Mouse (Mus musculus) ES-E14 (cell line): ENCODE measurements around the gene Rpl23.

Source experiments
- HCFC1 ChIP-seq: IDR thresholded peaks from 2 replicates; pipeline ENCODE4 v1.6.1; 2012; ENCODE audit warnings: low read length, inconsistent platforms, borderline replicate concordance; ENCODE audit not compliant: insufficient read depth
- ZC3H11A ChIP-seq: IDR thresholded peaks from 2 replicates; pipeline ENCODE4 v1.6.1; 2012; ENCODE audit warnings: low read depth, mild to moderate bottlenecking, inconsistent platforms, low read length, borderline replicate concordance

DNA sequence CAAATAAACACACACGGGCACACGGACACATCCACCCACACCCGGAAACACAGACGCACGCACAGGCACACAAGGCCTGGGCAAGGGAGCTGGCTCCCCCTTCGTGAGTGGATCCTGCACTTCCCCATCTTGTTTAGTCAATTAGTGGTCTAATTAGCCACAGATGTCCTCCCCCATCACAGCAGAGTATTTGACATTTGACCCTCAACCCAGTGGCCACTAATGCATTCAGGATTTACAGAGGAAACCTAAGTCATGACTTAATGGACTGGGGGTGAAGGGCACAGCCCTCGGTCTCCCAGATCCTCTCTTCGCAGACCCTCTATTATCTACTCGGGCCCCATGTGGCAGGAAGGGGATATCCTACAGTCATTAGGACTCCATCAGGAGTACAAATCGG lies 48.5 kb downstream of the Rpl23 start:
- no peak for TF ChIP-seq HCFC1
- no peak for TF ChIP-seq ZC3H11A
